Mouse (Mus musculus): ENCODE measurements around the gene Med24. TPM values are rescaled to one million over a fixed set of nuclear protein-coding genes. Genes with fewer than 3 reads are reported as not detected.
A peak's percentile ranks its signal among the peaks of the same experiment; 100 is the strongest.

Gene Med24
- polyA plus RNA-seq, 1 experiment from 2014 or later = 61.0 TPM

GRCm38 (mm10) chr11:98762756-98763501 is 33.7 kb upstream of the Med24 start:
- no peak overlapping the region for H3K4me3 ChIP-seq
- H3K36me3 ChIP-seq = peaks cover 78% of the 10 kb centered on the region
- peak; percentile 33; the same call in 1 of the 2 replicates for ATAC-seq (ENCODE audit: low FRiP score, low read depth)
- H3K27ac ChIP-seq = no peak overlapping the region
- peaks cover 28% of the 10 kb centered on the region for H3K4me1 ChIP-seq
- 69% methylated on average over 17 of the region's 17 CpGs for WGBS
- H3K9me3 ChIP-seq = no peaks in the 10 kb centered on the region
- no peak overlapping the region for H3K4me2 ChIP-seq (replicated peaks)
- H3K9ac ChIP-seq = no peak overlapping the region
- no peaks in the 10 kb centered on the region for H3K27me3 ChIP-seq

GRCm38 (mm10) chr11:98761939-98762338 is 32.7 kb upstream of the Med24 start:
- no peak overlapping the region for H3K4me2 ChIP-seq (replicated peaks)
- H3K4me3 ChIP-seq = no peak overlapping the region
- H3K27ac ChIP-seq = no peak overlapping the region
- no peak for ATAC-seq (ENCODE audit: low FRiP score, low read depth)
- WGBS = 89% methylated on average over 4 of the region's 4 CpGs
- no peak overlapping the region for H3K9ac ChIP-seq
- no peaks in the 10 kb centered on the region for H3K9me3 ChIP-seq
- peaks cover 18% of the 10 kb centered on the region for H3K4me1 ChIP-seq
- no peaks in the 10 kb centered on the region for H3K27me3 ChIP-seq
- peaks cover 87% of the 10 kb centered on the region for H3K36me3 ChIP-seq

GRCm38 (mm10) chr11:98756711-98757110 is 27.5 kb upstream of the Med24 start:
- peaks cover 33% of the 10 kb centered on the region for H3K4me1 ChIP-seq
- 86% methylated on average over 12 of the region's 12 CpGs for WGBS
- H3K4me3 ChIP-seq = no peak overlapping the region
- H3K27me3 ChIP-seq = no peaks in the 10 kb centered on the region
- H3K36me3 ChIP-seq = peaks cover 67% of the 10 kb centered on the region
- no peaks in the 10 kb centered on the region for H3K9me3 ChIP-seq
- no peak overlapping the region for H3K9ac ChIP-seq
- no peak for ATAC-seq (ENCODE audit: low FRiP score, low read depth)
- H3K27ac ChIP-seq = no peak overlapping the region
- no peak overlapping the region for H3K4me2 ChIP-seq (replicated peaks)

GRCm38 (mm10) chr11:98755726-98756380 is 26.6 kb upstream of the Med24 start:
- H3K27me3 ChIP-seq = no peaks in the 10 kb centered on the region
- H3K27ac ChIP-seq = no peak overlapping the region
- peaks cover 58% of the 10 kb centered on the region for H3K36me3 ChIP-seq
- ATAC-seq (ENCODE audit: low FRiP score, low read depth) = no peak
- no peak overlapping the region for H3K4me3 ChIP-seq
- no peak overlapping the region for H3K9ac ChIP-seq
- H3K4me1 ChIP-seq = peaks cover 41% of the 10 kb centered on the region
- 89% methylated on average over 6 of the region's 6 CpGs for WGBS
- H3K4me2 ChIP-seq (replicated peaks) = no peak overlapping the region
- no peaks in the 10 kb centered on the region for H3K9me3 ChIP-seq

DNA sequence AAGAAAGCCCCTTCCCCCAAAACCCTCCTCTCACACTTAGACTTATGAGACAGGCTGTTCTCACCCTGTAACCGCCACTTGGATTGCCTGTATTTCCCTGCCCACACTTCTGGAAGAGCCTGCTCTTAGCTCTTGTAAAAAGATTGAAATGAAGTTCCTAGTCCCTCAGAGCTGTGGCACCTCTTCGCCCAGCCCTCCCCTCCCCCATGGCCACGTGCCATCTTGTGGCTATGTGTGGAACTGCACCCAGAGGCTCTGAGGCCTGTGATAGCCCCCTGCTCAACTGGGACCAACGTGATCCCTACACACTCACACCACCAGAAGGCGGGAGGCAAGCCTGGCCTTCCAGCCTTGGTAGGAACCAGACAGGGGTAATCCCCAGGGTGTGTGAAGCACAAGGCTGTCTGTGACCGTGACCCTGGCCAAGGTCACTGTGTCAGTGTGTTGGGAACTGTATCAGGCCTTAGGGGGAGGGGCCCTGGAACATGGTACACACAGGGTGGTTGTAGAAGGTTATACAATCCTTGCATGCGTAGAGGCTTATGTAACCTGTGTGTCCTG is 25.5 kb upstream of the Med24 start:
- ATAC-seq (ENCODE audit: low FRiP score, low read depth) = no peak
- no peaks in the 10 kb centered on the region for H3K9me3 ChIP-seq
- peak overlapping the region; percentile 26; the same call in 1 of the 2 replicates for H3K9ac ChIP-seq
- peak overlapping the region; percentile 19; the same call in 1 of the 2 replicates for H3K4me2 ChIP-seq (replicated peaks)
- WGBS = 22% methylated on average over 7 of the region's 7 CpGs
- H3K27me3 ChIP-seq = no peaks in the 10 kb centered on the region
- H3K36me3 ChIP-seq = peaks cover 48% of the 10 kb centered on the region
- peaks cover 53% of the 10 kb centered on the region for H3K4me1 ChIP-seq
- peak overlapping the region; percentile 28; the same call in 1 of the 2 replicates for H3K27ac ChIP-seq
- no peak overlapping the region for H3K4me3 ChIP-seq

DNA sequence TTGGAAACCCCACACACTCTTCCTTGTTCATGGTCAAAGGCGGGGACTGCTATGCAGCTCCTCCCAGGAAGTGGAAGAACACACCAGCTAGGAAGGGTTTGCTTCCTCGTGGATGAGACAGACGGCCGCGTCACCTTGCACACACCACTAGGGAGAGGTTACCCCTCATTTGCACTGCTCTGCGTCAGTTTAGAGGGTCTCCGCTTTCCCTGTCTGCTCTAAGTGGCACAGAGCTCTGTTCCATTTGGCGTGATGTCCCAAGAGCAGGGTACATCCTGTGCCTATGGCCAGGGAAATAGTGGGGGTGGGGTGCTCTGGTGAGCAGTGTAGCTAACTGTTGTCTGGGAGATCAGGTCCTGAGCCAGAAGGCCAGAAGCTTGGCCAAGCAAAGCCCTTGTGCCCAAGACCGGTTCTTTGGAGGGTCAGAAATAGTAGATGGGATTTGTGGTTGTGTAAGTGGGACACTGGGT is 25.0 kb upstream of the Med24 start:
- Histone ChIP-seq H3K9me3 (no peaks in the 10 kb centered on the region), H3K4me2 (replicated peaks) (peak overlapping the region; percentile 19; the same call in 1 of the 2 replicates), H3K36me3 (peaks cover 45% of the 10 kb centered on the region), H3K4me3 (no peak overlapping the region), H3K4me1 (peaks cover 58% of the 10 kb centered on the region), H3K9ac (peak overlapping the region; percentile 8; the same call in 1 of the 2 replicates), H3K27ac (peak overlapping the region; percentile 28; the same call in 1 of the 2 replicates), H3K27me3 (no peaks in the 10 kb centered on the region)
- 77% methylated on average over 9 of the region's 9 CpGs for WGBS
- no peak for ATAC-seq (ENCODE audit: low FRiP score, low read depth)

- WGBS = 94% methylated on average over 5 of the region's 5 CpGs
- no peak overlapping the region for H3K4me2 ChIP-seq (replicated peaks)
- H3K9ac ChIP-seq = no peak overlapping the region
- no peak overlapping the region for H3K4me3 ChIP-seq
- H3K27me3 ChIP-seq = no peaks in the 10 kb centered on the region
- ATAC-seq (ENCODE audit: low FRiP score, low read depth) = no peak
- peaks cover 67% of the 10 kb centered on the region for H3K4me1 ChIP-seq
- no peak overlapping the region for H3K27ac ChIP-seq
- H3K36me3 ChIP-seq = peaks cover 36% of the 10 kb centered on the region
- no peaks in the 10 kb centered on the region for H3K9me3 ChIP-seq
Observed at GRCm38 (mm10) chr11:98753264-98753663, 24.0 kb upstream of the Med24 start.

- H3K27ac ChIP-seq = peak overlapping the region; percentile 22; the same call in 1 of the 2 replicates
- H3K27me3 ChIP-seq = no peaks in the 10 kb centered on the region
- peaks cover 73% of the 10 kb centered on the region for H3K4me1 ChIP-seq
- H3K36me3 ChIP-seq = peaks cover 32% of the 10 kb centered on the region
- H3K4me3 ChIP-seq = no peak overlapping the region
- H3K9me3 ChIP-seq = no peaks in the 10 kb centered on the region
- 80% methylated on average over 10 of the region's 10 CpGs for WGBS
- ATAC-seq (ENCODE audit: low FRiP score, low read depth) = no peak
- H3K9ac ChIP-seq = peak overlapping the region; percentile 26; the same call in 1 of the 2 replicates
- H3K4me2 ChIP-seq (replicated peaks) = no peak overlapping the region
Observed at GRCm38 (mm10) chr11:98752562-98753140, 23.4 kb upstream of the Med24 start.

- no peak overlapping the region for H3K4me3 ChIP-seq
- H3K9me3 ChIP-seq = no peaks in the 10 kb centered on the region
- peaks cover 19% of the 10 kb centered on the region for H3K36me3 ChIP-seq
- WGBS = 39% methylated on average over 6 of the region's 6 CpGs
- peaks cover 85% of the 10 kb centered on the region for H3K4me1 ChIP-seq
- H3K27ac ChIP-seq = peak overlapping the region; percentile 85
- peak overlapping the region; percentile 56 for H3K9ac ChIP-seq
- no peaks in the 10 kb centered on the region for H3K27me3 ChIP-seq
- ATAC-seq (ENCODE audit: low FRiP score, low read depth) = no peak; the same call in 1 of the 2 replicates
- peak overlapping the region; percentile 59 for H3K4me2 ChIP-seq (replicated peaks)
Observed at GRCm38 (mm10) chr11:98751221-98751782, 22.1 kb upstream of the Med24 start.

DNA sequence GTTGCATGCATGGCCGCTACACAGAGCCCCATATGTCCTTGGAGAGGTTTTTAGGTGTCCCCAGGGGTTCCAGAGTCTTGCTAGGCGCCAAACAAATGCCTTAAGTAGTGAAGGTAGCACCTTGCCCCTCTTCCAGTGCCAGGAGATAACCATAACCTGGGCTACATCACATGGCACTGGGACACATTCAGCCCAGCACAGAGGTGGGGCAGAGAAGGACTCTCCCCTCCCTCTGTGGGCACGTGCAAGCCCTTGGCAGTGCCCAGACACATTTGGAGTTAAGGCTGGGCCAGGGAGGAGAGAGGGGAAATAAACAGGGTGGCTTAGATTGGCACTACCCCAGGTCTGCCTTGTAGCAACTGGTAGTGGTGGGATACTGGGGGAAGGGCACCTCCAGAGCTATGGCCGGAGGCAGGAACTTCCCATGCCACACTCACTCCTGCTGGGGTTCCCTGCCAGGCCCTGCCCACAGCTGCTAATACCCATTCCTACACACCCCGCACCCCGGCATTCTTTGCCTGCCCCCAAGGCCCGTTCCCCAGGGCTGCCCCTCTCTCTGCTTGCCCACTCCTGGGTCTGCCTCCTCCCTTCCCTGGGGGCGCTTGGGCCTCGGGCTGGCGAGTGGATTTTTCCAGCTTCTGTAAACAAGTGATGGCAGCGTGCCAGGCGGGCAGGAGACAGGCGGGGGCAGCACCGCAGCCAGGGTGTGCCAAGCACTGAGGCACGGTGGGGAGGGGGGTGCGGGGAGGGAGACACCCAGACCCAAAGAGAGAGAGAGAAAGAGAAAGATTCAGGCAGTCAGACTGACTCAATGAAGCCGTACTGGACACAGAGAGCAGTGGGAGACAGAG is 21.3 kb upstream of the Med24 start:
- H3K27ac ChIP-seq = peak overlapping the region; percentile 85
- peak overlapping the region; percentile 59 for H3K4me2 ChIP-seq (replicated peaks)
- no peaks in the 10 kb centered on the region for H3K9me3 ChIP-seq
- H3K27me3 ChIP-seq = no peaks in the 10 kb centered on the region
- peaks cover 92% of the 10 kb centered on the region for H3K4me1 ChIP-seq
- H3K9ac ChIP-seq = peak overlapping the region; percentile 56
- peaks cover 14% of the 10 kb centered on the region for H3K36me3 ChIP-seq
- no peak; the same call in 1 of the 2 replicates for ATAC-seq (ENCODE audit: low FRiP score, low read depth)
- WGBS = 28% methylated on average over 17 of the region's 17 CpGs
- no peak overlapping the region for H3K4me3 ChIP-seq

- Histone ChIP-seq H3K4me2 (replicated peaks) (peak overlapping the region; percentile 59), H3K4me1 (peaks cover 98% of the 10 kb centered on the region), H3K4me3 (no peak overlapping the region), H3K9ac (no peak overlapping the region), H3K27me3 (no peaks in the 10 kb centered on the region), H3K27ac (peak overlapping the region; percentile 85; the same call in 1 of the 2 replicates), H3K9me3 (no peaks in the 10 kb centered on the region), H3K36me3 (peaks cover 14% of the 10 kb centered on the region)
- 41% methylated on average over 5 of the region's 5 CpGs for WGBS
- no peak for ATAC-seq (ENCODE audit: low FRiP score, low read depth)
Observed at GRCm38 (mm10) chr11:98749716-98750115, 20.5 kb upstream of the Med24 start.

All from limb, embryonic 13.5 days (tissue).